Mouse (Mus musculus) liver, adult 2 months (tissue): ENCODE data around the gene Mbtps1. TPM values are rescaled to one million over a fixed set of nuclear protein-coding genes. Genes with fewer than 3 reads are reported as not detected.
A peak's percentile ranks its signal among the peaks of the same experiment; 100 is the strongest.

Source experiments
- DNase-seq: peaks from one replicate; pipeline ENCODE4 v3.0.0-alpha.2; 2011; ENCODE audit warnings: low read depth, low spot score; ENCODE audit errors: extremely low read depth
- H3K27ac ChIP-seq: fragments of 200-500 bp; replicated peaks from 2 replicates; pipeline ENCODE4 v1.5.1; 2012; ENCODE audit warnings: low read depth, mild to moderate bottlenecking, control low read depth, inconsistent platforms, low read length; ENCODE audit not compliant: insufficient read depth
- H3K27me3 ChIP-seq: fragments of 200-500 bp; 2 replicates; pipeline ENCODE4 v1.6.1; 2012; ENCODE audit warnings: mild to moderate bottlenecking, moderate library complexity, low read length, inconsistent platforms; ENCODE audit not compliant: control insufficient read depth, insufficient read depth
- H3K36me3 ChIP-seq: fragments of 200-500 bp; 2 replicates; pipeline ENCODE4 v1.6.1; 2012; ENCODE audit warnings: low read length, inconsistent platforms; ENCODE audit not compliant: control insufficient read depth, insufficient read depth
- H3K4me1 ChIP-seq: fragments of 200-500 bp; 2 replicates; pipeline ENCODE4 v1.6.1; 2011; ENCODE audit warnings: low read length; ENCODE audit not compliant: control insufficient read depth, insufficient read depth
- H3K4me3 ChIP-seq: fragments of 200-500 bp; 2 replicates; pipeline ENCODE4 v1.5.1; 2011; ENCODE audit warnings: low read depth, mild to moderate bottlenecking, control low read depth, low read length, moderate library complexity; ENCODE audit not compliant: insufficient read depth
- H3K79me2 ChIP-seq: fragments of 200-500 bp; 2 replicates; pipeline ENCODE4 v1.6.1; 2012; ENCODE audit warnings: inconsistent platforms, mild to moderate bottlenecking, low read length, moderate library complexity; ENCODE audit not compliant: control insufficient read depth, insufficient read depth
- H3K9ac ChIP-seq: fragments of 200-500 bp; 2 replicates; pipeline ENCODE4 v1.6.1; 2012; ENCODE audit warnings: low read depth, mild to moderate bottlenecking, control low read depth, inconsistent platforms, low read length
- CTCF ChIP-seq: fragments of 200-500 bp; IDR thresholded peaks from 2 replicates; pipeline ENCODE4 v1.5.1; 2011; ENCODE audit warnings: low read depth, low read length, control low read depth
- POLR2A ChIP-seq: fragments of 200-500 bp; IDR thresholded peaks from 2 replicates; pipeline ENCODE4 v1.6.1; 2011; ENCODE audit warnings: low read length, control low read depth; ENCODE audit not compliant: insufficient read depth; ENCODE audit errors: extremely low read depth
- WGBS: fragments of 180-500 bp; shearing (Covaris S2); methylation state at CpG from one replicate; pipeline ENCODE4 v1.1.7; 2018; 5-methylcytosine and 5-hydroxymethylcytosine counted together
- polyA plus RNA-seq: library from polyadenylated mRNA; depleted of rRNA; stranded (reverse); fragments of >200 nt; gene quantifications from 2 replicates; pipeline ENCODE4 v1.2.3, GENCODE M21; 2012
- total RNA-seq: library from RNA; depleted of rRNA; stranded (reverse); fragments of >200 nt; gene quantifications from 2 replicates; pipeline ENCODE4 v1.2.3, GENCODE M21; 2014

The Mbtps1 gene
- total and polyA plus RNA-seq, 2 experiments = 30.4 to 31.9 TPM

DNA sequence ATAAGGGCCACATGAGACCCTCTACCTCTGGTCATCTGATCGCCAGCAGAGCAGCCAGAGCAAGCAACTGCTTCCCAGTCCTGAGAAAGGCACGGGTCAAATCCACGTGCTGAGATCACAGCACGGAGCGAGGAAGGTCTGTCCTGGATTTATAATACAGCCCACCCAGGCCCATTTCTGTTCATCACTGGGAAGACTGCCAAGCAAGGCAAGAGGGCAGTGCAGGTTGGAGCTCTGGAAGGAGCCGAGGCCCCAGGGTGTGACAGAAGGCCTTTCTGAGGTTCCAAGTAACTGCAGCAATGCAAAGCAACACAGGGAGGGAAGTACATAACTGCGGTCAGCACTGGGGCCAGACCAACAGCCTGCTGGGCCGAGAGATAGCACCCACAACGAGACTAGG, 48.1 kb downstream of the Mbtps1 start:
- Histone ChIP-seq H3K9ac (no peak overlapping the region), H3K4me3 (no peak overlapping the region), H3K27me3 (no peaks in the 10 kb centered on the region), H3K4me1 (no peaks in the 10 kb centered on the region), H3K27ac (no peak overlapping the region), H3K36me3 (peaks cover 26% of the 10 kb centered on the region), H3K79me2 (no peaks in the 10 kb centered on the region)
- no peak for DNase-seq
- WGBS = 84% methylated on average over 9 of the region's 9 CpGs
- TF ChIP-seq POLR2A = no peak
- no peak for TF ChIP-seq CTCF

GRCm38 (mm10) chr8:119506106-119506505, 52.4 kb downstream of the Mbtps1 start:
- Histone ChIP-seq H3K4me3 (no peak overlapping the region), H3K9ac (no peak overlapping the region), H3K36me3 (peaks cover 11% of the 10 kb centered on the region; the same call in 1 of the 2 replicates), H3K27me3 (no peaks in the 10 kb centered on the region), H3K27ac (no peak overlapping the region), H3K4me1 (no peaks in the 10 kb centered on the region), H3K79me2 (no peaks in the 10 kb centered on the region)
- no peak for DNase-seq
- WGBS = 88% methylated on average over 8 of the region's 8 CpGs
- TF ChIP-seq POLR2A (no peak), CTCF (no peak)

GRCm38 (mm10) chr8:119505488-119505887, 53.0 kb downstream of the Mbtps1 start:
- TF ChIP-seq CTCF (no peak), POLR2A (no peak)
- H3K27ac ChIP-seq = no peak overlapping the region
- peaks cover 11% of the 10 kb centered on the region; the same call in 1 of the 2 replicates for H3K36me3 ChIP-seq
- no peaks in the 10 kb centered on the region for H3K27me3 ChIP-seq
- 64% methylated on average over 9 of the region's 9 CpGs for WGBS
- H3K79me2 ChIP-seq = no peaks in the 10 kb centered on the region
- no peak for DNase-seq
- no peaks in the 10 kb centered on the region for H3K4me1 ChIP-seq
- no peak overlapping the region for H3K4me3 ChIP-seq
- H3K9ac ChIP-seq = no peak overlapping the region

DNA sequence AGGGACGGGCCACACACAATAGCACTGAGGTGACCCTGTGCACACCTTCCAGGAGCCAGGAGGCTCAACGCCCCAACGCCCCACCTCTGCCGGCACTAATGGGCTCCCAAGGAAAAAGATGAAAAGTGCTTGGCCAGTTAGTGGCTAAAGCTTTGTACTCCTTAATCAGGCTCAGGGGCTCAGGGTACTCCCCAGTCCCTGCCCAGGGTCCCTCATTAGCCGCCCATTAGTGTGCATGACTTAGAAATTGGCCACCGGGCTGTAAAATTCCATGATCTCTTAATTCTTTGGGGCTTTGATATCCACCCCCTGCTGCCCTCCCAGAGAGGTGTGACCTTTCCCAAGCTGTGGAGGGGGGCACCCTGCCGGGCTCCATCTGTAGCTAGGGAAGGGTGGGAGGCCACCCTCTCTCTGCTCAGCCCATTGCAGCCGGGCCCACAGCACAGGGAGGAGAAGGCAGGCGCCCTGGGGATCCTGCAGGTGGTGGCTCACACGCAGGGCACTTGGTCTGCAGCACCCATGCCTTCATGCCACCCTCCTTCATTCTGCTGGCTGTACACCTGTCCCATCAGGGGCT, 55.3 kb downstream of the Mbtps1 start:
- TF ChIP-seq CTCF = no peak
- TF ChIP-seq POLR2A = no peak
- Histone ChIP-seq H3K9ac (no peak overlapping the region), H3K27me3 (no peaks in the 10 kb centered on the region), H3K36me3 (peaks cover 4% of the 10 kb centered on the region; the same call in 1 of the 2 replicates), H3K79me2 (no peaks in the 10 kb centered on the region), H3K4me3 (no peak overlapping the region), H3K4me1 (no peaks in the 10 kb centered on the region), H3K27ac (no peak overlapping the region)
- DNase-seq = no peak
- WGBS = 69% methylated on average over 10 of the region's 10 CpGs

DNA sequence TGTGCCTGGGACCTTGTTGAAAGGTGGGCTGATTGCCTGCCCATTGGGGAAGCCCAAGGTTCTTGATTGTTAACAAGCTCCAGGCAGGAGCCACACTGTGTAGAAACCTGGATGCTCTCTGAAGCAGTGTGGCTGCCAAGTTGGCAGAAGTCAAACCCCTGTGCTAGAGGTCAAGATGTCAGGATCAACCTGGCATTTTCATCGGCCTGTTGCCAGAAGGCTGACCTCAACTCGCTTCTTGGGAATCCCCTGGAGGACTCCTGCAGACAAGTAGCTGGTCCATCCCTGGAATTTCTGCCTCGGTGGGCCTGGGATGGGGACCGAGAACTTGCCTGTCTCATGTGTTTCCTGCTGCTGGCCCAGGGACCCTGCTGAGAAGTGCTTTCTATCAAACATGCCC, 56.4 kb downstream of the Mbtps1 start:
- Histone ChIP-seq H3K36me3 (no peaks in the 10 kb centered on the region), H3K79me2 (no peaks in the 10 kb centered on the region), H3K27ac (no peak overlapping the region), H3K9ac (no peak overlapping the region), H3K27me3 (no peaks in the 10 kb centered on the region), H3K4me3 (no peak overlapping the region), H3K4me1 (no peaks in the 10 kb centered on the region)
- peak; percentile 15 for DNase-seq
- TF ChIP-seq CTCF (no peak), POLR2A (no peak)
- 40% methylated on average over 4 of the region's 4 CpGs for WGBS

- TF ChIP-seq POLR2A = no peak
- TF ChIP-seq CTCF = no peak
- no peaks in the 10 kb centered on the region for H3K36me3 ChIP-seq
- H3K4me3 ChIP-seq = no peak within 1 kb of the TSS
- DNase-seq = no peak
- no peak within 1 kb of the TSS for H3K27ac ChIP-seq
- no peaks in the 10 kb centered on the region for H3K4me1 ChIP-seq
- no peaks in the 10 kb centered on the region for H3K79me2 ChIP-seq
- WGBS = 46% methylated on average over 5 of the region's 5 CpGs
- no peaks in the 10 kb centered on the region for H3K27me3 ChIP-seq
- H3K9ac ChIP-seq = no peak within 1 kb of the TSS
Measured at GRCm38 (mm10) chr8:119501598-119501997, 56.9 kb downstream of the Mbtps1 start, which contains the start of gene Slc38a8. Gene Slc38a8 (minus strand): TSS chr8:119501698.
